Mouse (Mus musculus): ENCODE results near the gene Limk2.
A peak's percentile ranks its signal among the peaks of the same experiment; 100 is the strongest.

Limk2 gene

GRCm38 (mm10) chr11:3371599-3372295, 37.2 kb downstream of the Limk2 start:
- no peak for DNase-seq (ENCODE audit: low spot score)

DNA sequence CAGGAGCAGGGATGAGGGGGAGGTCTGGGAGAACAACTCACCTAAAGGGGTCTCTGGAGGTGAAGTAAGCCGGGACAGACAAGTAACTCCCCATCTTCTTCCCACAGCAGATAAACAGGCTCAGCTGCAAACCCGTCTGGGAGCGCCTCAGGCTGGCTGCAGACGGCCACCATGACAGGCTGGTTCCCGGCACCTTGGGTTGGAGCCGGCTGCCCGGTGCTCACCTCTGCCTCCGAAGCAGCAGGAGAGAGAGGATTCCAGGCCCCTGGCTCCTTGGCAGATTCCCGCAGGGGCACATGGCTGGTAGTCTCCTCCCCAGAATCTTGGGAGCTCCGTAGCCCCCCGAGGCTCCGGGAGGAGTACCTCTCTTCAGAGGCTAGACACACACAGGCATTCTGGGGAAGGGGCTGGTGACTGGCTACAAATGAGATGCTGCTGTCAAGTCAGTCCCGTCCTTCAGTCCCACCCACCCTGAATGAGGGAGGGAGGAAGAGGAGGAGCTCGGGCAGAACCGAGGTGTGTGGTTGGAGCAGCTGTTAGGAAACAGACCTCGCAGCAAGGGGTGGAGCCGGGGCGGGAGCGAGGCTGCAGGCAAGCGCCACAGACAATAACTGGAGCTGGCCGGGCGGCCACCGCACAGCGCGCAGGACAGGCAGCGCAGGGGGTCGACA, 37.9 kb downstream of the Limk2 start:
- peak; percentile 83 for DNase-seq (ENCODE audit: low spot score)

DNA sequence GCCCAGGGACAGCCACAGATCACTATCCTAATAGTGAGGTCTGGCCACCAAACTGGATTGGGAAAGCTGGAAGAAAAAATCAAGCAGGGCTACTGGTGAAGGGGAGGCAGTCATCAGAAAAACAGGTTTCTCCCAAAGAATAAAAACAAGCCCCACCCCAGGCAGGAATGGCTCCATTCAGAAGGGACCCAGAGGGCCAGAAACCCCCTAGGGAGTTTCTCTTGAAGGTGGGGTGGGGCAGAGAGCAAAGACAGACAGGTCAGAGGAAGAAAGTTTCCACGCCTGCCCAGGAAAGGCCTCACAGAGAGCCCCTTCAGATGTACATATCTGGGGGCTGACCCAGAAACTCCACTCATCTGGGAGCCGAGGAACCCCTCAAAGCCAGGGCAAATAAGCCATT, 38.8 kb downstream of the Limk2 start:
- DNase-seq (ENCODE audit: low spot score), result no peak

GRCm38 (mm10) chr11:3369449-3369848, 39.5 kb downstream of the Limk2 start:
- no peak for DNase-seq (ENCODE audit: low spot score)

DNA sequence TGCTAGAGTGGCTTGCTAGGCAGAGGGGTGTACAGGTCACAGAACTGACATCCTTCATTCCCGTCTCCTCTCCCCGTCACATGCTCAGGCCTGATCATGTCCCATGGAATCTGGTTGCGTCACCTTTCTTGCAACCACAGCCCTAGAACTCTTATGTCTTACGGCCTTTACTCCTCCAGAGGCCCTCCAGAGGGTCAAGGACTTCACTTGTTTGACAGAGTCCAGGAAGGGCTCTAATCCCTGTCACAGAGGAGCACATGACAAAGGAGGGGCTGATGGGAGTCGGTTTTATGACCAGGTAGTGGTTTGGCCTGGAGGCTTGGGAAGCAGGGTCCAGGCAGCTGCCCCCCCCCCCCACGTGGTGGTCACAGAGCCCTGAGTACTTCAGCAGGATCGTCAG, 40.0 kb downstream of the Limk2 start:
- no peak for DNase-seq (ENCODE audit: low spot score)

GRCm38 (mm10) chr11:3366411-3366810, 42.6 kb downstream of the Limk2 start:
- DNase-seq (ENCODE audit: low spot score), result peak; percentile 76

DNA sequence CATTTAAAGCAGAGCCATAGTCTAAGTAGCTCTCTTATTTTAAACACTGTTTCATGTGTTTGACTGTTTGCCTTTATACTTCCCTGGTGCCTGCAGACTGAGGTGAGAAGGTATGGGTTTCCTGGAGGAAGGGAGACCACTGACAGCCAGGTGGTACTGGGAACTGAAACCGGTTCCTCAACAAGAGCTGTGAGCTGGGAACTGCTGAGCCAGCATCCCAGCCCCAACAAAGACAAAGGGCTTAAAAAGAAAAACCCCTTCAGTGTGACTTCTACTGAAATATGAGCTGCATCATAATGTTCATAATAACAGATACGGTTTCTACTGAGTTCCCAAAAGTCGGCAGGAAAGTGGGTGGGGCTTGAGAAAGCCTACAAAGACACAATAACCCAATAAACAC, 46.1 kb downstream of the Limk2 start:
- no peak for DNase-seq (ENCODE audit: low spot score)

GRCm38 (mm10) chr11:3352990-3353585, 55.9 kb downstream of the Limk2 start:
- DNase-seq (ENCODE audit: low spot score), result no peak

- no peak for DNase-seq (ENCODE audit: low spot score)
Measured at GRCm38 (mm10) chr11:3352131-3352530, 56.9 kb downstream of the Limk2 start.

- no peak for DNase-seq (ENCODE audit: low spot score)
Measured at GRCm38 (mm10) chr11:3349343-3349695, 59.7 kb downstream of the Limk2 start.

- DNase-seq (ENCODE audit: low spot score), result peak; percentile 71
Measured at GRCm38 (mm10) chr11:3348576-3349342, 60.2 kb downstream of the Limk2 start.

DNA sequence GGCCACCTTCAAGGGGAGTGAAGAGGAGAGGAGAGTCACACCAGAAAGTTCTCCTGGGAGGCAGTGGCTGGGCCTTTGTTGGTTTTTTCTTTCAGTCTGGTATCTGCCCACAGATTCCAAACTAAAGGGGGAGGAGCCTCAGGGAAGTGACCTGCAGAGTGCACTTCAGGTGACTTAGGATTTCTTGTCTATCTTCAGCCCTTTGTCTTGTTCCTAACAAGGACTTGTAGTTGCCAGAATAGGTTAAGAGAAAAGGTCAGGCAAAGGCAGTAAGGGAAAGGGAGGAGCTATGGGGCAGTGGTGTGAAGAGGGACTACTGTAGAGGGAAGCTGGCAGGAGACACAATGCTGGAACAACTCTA, 61.2 kb downstream of the Limk2 start:
- no peak for DNase-seq (ENCODE audit: low spot score)

- DNase-seq (ENCODE audit: low spot score), result peak; percentile 92
Measured at GRCm38 (mm10) chr11:3347091-3347834, 61.7 kb downstream of the Limk2 start.

DNA sequence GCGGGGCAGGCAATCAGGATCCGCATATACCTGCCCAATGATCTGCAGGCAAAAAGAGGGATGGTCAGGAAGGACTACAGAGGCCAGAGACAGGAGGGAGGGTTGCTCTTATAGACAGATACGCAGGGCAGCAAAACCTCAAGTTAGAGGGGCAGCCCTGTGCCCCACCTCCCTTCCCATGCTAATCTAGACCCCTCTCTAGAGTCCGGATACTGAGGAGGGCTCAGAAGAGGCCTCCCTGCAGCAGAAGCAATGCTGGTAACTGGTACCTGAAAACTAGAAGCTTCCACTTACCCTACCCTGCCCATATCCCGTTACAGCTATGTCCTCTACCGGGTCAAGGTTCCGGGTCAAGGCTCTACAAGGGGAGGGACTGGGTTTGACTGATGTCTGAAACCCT, 62.6 kb downstream of the Limk2 start:
- DNase-seq (ENCODE audit: low spot score), result no peak

DNA sequence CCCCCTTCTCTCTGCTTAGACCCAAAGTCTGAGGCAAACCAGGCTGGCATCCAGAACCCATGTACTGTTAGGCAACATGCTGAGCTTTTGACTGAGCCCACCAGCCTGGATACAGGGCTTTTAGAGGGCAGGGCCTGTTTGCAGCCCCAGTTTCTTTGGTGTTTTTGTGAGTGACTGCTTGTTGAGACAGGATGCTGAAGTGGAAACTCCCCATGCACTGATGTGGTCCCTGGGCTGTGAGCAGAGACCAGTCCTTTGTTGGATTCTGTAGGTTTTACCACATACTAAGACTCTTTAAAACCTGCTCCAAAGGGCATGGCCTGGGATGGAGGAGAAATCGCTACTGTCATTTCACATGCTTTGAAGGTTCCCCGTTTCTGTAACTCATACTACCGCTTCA, 64.1 kb downstream of the Limk2 start:
- DNase-seq (ENCODE audit: low spot score), result no peak

- no peak for DNase-seq (ENCODE audit: low spot score)
Measured at GRCm38 (mm10) chr11:3341476-3341875, 67.5 kb downstream of the Limk2 start.

- no peak for DNase-seq (ENCODE audit: low spot score)
Measured at GRCm38 (mm10) chr11:3337961-3338360, 71.0 kb downstream of the Limk2 start.

DNA sequence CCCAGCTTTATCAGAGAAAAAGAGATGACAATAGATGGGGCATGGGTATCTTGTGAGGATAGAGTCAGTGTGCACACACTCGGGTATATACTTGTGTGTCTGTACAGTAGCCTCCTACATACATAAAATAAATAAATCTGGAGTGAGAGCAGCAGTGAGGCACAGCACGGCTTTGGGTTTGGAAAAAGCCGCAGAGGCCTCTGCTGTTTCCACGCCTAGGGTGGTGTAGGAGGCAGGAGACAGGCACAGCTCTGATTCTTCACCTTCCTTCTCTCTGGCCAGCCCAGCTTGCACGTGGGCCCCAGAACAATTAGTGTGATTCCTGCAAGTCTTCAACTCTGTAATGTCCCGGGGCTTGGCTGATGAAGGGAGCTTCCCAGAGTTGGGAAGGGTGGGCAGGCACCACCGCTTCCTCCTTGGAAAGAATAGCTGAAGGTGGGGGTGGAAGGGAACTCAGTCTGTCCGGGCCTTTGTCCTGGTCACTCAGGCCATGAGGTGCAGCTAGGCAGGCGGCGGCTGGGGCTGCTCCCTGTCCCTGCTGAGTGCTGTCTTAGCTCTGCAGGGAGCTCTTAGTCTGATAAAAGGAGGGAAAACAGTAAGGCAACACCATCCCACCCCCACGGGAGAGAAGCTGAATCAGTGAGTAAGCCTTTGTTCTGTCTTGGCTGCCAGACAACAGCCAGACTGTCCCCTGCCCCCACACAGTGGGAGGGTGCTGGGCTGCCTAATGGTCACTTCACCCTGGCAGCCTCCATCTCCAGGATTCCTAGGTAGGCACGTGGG, 71.6 kb downstream of the Limk2 start:
- peak; percentile 51 for DNase-seq (ENCODE audit: low spot score)

DNA sequence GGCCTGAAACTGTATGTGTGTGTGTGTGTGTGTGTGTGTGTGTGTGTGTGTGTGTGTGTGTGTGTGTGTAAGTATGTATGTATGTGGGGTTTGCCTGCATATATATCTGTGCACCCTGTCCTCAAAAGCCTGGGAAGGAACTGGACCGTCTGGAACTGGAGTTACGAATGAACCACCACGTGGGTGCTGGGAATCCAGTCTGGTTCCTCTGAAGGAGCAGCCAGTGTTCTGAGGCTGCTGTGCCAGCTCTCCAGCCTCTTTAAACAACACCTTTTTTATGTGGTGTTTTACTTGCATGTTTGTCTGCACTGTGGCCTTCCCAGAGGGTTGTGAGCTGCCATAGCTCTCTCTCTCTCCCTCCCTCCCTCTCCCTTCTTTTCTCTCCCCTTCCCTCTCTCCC, 72.4 kb downstream of the Limk2 start:
- DNase-seq (ENCODE audit: low spot score), result no peak

DNA sequence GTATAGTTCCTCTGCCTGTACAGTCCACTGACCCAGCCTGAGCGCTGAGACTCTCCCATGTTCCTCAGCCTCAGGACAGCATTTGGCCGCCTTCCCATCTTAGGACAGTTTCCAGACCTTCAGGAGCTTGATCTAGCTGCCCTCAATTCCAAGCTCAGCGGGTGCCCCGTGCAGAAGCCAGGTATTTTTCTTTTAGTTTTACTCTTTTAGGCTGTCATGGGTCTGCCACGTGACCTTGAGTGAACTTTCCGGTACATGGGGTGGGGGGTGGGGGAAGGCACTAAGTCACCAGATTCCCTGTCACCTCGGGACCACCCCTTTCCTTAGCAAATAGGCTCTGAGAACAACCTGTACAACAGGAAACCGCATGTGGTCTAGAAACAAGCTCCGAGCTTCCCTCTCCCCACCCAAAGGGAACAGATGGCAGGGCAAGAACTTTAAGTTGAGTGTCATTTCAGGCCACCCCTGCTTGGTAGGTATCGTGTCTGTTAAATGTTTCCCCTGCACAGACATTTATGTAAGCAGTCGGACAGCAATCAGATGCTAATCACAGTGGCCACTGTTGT, 73.3 kb downstream of the Limk2 start:
- peak; percentile 59 for DNase-seq (ENCODE audit: low spot score)

DNA sequence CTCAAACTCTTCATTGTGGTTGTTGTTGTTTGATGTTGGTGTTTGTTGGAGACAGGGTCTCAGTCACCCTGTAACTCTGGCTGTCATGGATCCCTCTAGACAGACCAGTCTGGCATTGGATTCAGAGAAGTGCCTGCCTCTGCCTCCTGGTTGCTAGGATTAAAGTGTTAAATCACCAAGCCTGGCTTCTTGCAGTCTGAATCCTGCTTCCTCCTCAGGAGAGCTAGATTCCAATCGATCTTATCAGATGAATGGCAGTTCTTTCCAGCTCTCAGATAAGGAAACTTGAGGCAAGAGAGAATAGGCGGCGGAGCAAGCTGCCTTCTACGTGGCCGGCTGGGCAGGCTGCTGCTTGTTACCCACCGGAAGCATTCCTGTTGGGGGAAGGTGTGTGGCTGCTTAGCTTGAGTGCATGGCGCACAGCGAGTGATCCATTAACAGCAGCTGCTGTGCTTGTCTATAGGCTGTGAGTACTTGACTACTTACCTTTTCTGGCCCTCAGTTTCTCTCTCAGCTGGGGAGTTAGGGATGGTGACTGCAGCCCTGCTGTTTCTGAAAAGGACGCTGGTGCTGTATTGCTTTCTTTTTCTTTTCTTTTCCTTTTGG, 74.2 kb downstream of the Limk2 start:
- DNase-seq (ENCODE audit: low spot score), result peak; percentile 74

Data from urinary bladder, postnatal 14 days (tissue).